Mouse (Mus musculus) hindbrain, postnatal 0 days (tissue): Measurements from ENCODE around the gene Grhpr. TPM values are rescaled to one million over a fixed set of nuclear protein-coding genes. Genes with fewer than 3 reads are reported as not detected.

Source experiments
- ATAC-seq: fragments of 200-750 bp; cut with Nextera tagmentation; 2 replicates; pipeline ENCODE4 v1.8.0; 2017; ENCODE audit warnings: mild to moderate bottlenecking, moderate TSS enrichment, moderate library complexity
- DNase-seq: peaks from one replicate; pipeline ENCODE4 v3.0.0-alpha.2; 2015; ENCODE audit warnings: low spot score
- H3K27ac ChIP-seq: fragments of 300-500 bp; sonication (generic); 2 replicates; pipeline ENCODE4 v1.5.1; 2014; ENCODE audit warnings: mild to moderate bottlenecking
- H3K27me3 ChIP-seq: fragments of 300-500 bp; sonication (generic); 2 replicates; pipeline ENCODE4 v1.6.1; 2014; ENCODE audit warnings: low read length, mixed read lengths; ENCODE audit not compliant: insufficient read depth
- H3K36me3 ChIP-seq: fragments of 300-500 bp; sonication (generic); 2 replicates; pipeline ENCODE4 v1.6.1; 2014; ENCODE audit warnings: low read length, mixed read lengths; ENCODE audit not compliant: insufficient read depth
- H3K4me1 ChIP-seq: fragments of 300-500 bp; sonication (generic); 2 replicates; pipeline ENCODE4 v1.6.1; 2014; ENCODE audit warnings: antibody characterized with exemption, low read length, mixed read lengths; ENCODE audit not compliant: insufficient read depth
- H3K4me2 ChIP-seq: fragments of 300-500 bp; sonication (generic); 2 replicates; pipeline ENCODE4 v1.6.1; 2014; ENCODE audit warnings: low read depth, mild to moderate bottlenecking, low read length, moderate library complexity, mixed read lengths
- H3K4me3 ChIP-seq: fragments of 300-500 bp; sonication (generic); 2 replicates; pipeline ENCODE4 v1.5.1; 2014; ENCODE audit warnings: low read length
- H3K9ac ChIP-seq: fragments of 300-500 bp; sonication (generic); replicated peaks from 2 replicates; pipeline ENCODE4 v1.6.1; 2014; ENCODE audit warnings: mild to moderate bottlenecking, low read length, moderate library complexity, mixed read lengths
- H3K9me3 ChIP-seq: fragments of 300-500 bp; sonication (generic); 2 replicates; pipeline ENCODE4 v1.6.1; 2016; ENCODE audit warnings: low read length, mixed read lengths
- CTCF ChIP-seq: IDR thresholded peaks from 2 replicates; pipeline ENCODE4 v1.5.1; 2016; ENCODE audit warnings: antibody characterized with exemption, control low read depth, low read depth
- WGBS: fragments of 180-500 bp; shearing (Covaris S2); extraction: QIAGEN DNeasy Blood & Tissue Kit; methylation state at CpG from one replicate; pipeline ENCODE4 v1.1.7; 2014; 5-methylcytosine and 5-hydroxymethylcytosine counted together
- polyA plus RNA-seq: library from polyadenylated mRNA; unstranded; fragments of >200 nt; fragmentation: Nextera tagmentation; extraction: Ambion mirVana; gene quantifications from 2 replicates; pipeline ENCODE4 v1.2.1, GENCODE M21; 2015
- total RNA-seq: library from RNA; depleted of rRNA; stranded (reverse); fragments of >200 nt; gene quantifications from 2 replicates; pipeline ENCODE4 v1.2.3, GENCODE M21; 2014

Grhpr gene
- total and polyA plus RNA-seq, 2 experiments from 2014 or later = 17.7 to 36.7 TPM

DNA sequence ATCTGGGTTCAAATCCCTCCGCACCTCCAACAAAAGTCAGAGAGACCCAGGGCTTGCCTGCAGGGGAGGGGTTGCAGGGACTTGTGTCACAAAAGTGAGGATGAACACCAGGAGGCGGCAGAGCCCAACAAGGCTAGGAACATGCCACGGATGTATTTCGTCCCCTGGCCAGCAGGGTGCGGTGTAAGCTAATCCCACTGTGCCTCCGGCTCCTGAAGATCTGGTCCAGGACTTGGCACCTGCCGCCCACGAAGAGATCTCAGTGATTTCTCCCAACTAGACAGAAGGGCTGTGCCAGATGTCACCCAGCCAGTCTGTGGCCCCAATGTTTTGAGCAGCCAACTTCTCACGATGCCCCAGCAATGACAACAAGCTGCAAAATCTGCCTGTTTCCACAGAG is 7.7 kb upstream of the Grhpr start:
- WGBS = 12% methylated on average over 9 of the region's 9 CpGs
- ATAC-seq = peak; percentile 81

GRCm38 (mm10) chr4:44973871-44974270 is 7.3 kb upstream of the Grhpr start:
- 0 out of 2 replicates have a peak overlapping the region, but pooled peaks have one; percentile 24 for H3K9ac ChIP-seq
- ATAC-seq (peak; percentile 44), DNase-seq (no peak)
- H3K27ac ChIP-seq = peak overlapping the region; percentile 26; the same call in 1 of the 2 replicates
- H3K4me1 ChIP-seq = peaks cover 3% of the 10 kb centered on the region
- H3K27me3 ChIP-seq = no peaks in the 10 kb centered on the region
- peak overlapping the region; percentile 35 for H3K4me2 ChIP-seq
- no peaks in the 10 kb centered on the region for H3K36me3 ChIP-seq
- H3K9me3 ChIP-seq = no peaks in the 10 kb centered on the region
- WGBS = 57% methylated on average over 13 of the region's 14 CpGs
- H3K4me3 ChIP-seq = no peak overlapping the region
- no peak for TF ChIP-seq CTCF

More for the DNA sequence above, 7.7 kb upstream of the Grhpr start:
- H3K9ac ChIP-seq = 0 out of 2 replicates have a peak overlapping the region, but pooled peaks have one; percentile 24
- H3K27me3 ChIP-seq = no peaks in the 10 kb centered on the region
- H3K27ac ChIP-seq = peak overlapping the region; percentile 26; the same call in 1 of the 2 replicates
- H3K9me3 ChIP-seq = no peaks in the 10 kb centered on the region
- peak overlapping the region; percentile 35 for H3K4me2 ChIP-seq
- peak; percentile 90 for DNase-seq
- no peaks in the 10 kb centered on the region for H3K36me3 ChIP-seq
- peak; percentile 96 for TF ChIP-seq CTCF
- peaks cover 3% of the 10 kb centered on the region for H3K4me1 ChIP-seq
- H3K4me3 ChIP-seq = no peak overlapping the region

DNA sequence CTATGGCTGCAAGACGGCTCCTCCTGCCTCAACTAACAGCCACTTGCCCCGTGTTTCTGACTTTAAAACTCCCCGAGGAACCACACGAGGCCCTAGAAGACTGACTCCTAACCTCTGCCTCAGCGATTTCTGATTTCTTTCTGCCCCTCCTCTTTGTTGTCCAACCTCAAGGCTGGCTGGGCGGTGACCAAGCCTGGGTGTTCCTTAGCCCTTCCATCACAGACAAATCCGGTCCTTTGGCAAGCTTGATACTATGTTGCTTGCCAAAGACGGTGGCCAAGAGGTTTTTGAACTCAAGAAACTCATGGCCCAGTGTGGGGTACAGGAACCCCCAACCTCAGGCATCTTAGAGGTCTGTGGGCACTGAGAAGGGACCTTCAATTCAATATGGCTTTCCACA is 6.9 kb upstream of the Grhpr start:
- Histone ChIP-seq H3K27ac (no peak overlapping the region), H3K4me1 (peaks cover 3% of the 10 kb centered on the region), H3K27me3 (no peaks in the 10 kb centered on the region), H3K4me3 (no peak overlapping the region), H3K4me2 (no peak overlapping the region), H3K9ac (no peak overlapping the region), H3K36me3 (no peaks in the 10 kb centered on the region), H3K9me3 (no peaks in the 10 kb centered on the region)
- ATAC-seq = no peak
- 72% methylated on average over 8 of the region's 8 CpGs for WGBS
- DNase-seq = no peak
- TF ChIP-seq CTCF = no peak

- no peaks in the 10 kb centered on the region for H3K9me3 ChIP-seq
- no peak overlapping the region for H3K27ac ChIP-seq
- no peak overlapping the region for H3K9ac ChIP-seq
- H3K4me2 ChIP-seq = no peak overlapping the region
- DNase-seq (no peak), ATAC-seq (no peak)
- H3K4me3 ChIP-seq = no peak overlapping the region
- peaks cover 3% of the 10 kb centered on the region for H3K4me1 ChIP-seq
- WGBS = 64% methylated on average over 6 of the region's 6 CpGs
- TF ChIP-seq CTCF = no peak
- H3K27me3 ChIP-seq = no peaks in the 10 kb centered on the region
- no peaks in the 10 kb centered on the region for H3K36me3 ChIP-seq
Observed at GRCm38 (mm10) chr4:44976026-44976615, 5.1 kb upstream of the Grhpr start.

DNA sequence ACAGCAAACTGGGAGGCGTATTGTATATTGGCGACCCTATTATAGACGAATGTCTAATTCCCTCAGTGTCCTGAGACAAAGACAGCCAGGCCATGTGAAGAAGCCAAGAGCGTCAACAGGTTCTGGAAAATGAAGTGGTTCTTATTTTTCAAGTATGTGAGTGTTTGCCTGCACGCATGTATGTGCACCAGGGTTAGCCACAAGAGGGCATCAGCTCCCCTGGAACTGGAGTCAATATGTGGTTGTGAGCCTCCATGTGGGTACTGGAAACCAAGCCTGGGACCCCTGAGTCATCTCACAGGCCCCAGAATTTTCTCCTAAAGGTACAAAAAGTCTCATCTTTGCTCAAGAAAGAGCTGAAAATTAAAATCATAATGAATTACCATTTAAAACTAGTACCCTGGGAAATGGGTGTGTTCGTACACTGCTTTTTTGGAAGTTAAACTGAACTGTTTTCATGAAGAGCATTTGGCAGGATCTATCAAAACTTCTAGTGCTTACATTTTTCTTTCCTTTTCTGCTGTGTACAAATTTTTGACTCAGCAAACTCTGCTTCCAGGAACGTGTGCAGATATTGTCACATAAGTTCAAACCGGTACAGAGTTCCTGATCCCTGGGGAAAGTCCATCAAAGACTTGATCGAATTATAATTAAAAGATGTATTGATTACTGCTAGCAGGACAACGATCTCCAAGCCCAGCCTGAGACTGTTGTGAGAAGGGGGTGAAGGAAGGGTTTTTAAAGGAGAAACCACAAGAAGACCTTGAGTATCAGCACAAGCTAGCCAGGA is 4.1 kb upstream of the Grhpr start:
- ATAC-seq (no peak), DNase-seq (no peak)
- no peak overlapping the region for H3K4me3 ChIP-seq
- no peak overlapping the region for H3K9ac ChIP-seq
- no peaks in the 10 kb centered on the region for H3K27me3 ChIP-seq
- H3K36me3 ChIP-seq = no peaks in the 10 kb centered on the region
- H3K9me3 ChIP-seq = no peaks in the 10 kb centered on the region
- peaks cover 3% of the 10 kb centered on the region for H3K4me1 ChIP-seq
- whole genome bisulfite sequencing = 91% methylated on average over 10 of the region's 10 CpGs
- no peak overlapping the region for H3K4me2 ChIP-seq
- H3K27ac ChIP-seq = no peak overlapping the region
- no peak for TF ChIP-seq CTCF

GRCm38 (mm10) chr4:44978175-44978574 is 3.0 kb upstream of the Grhpr start:
- DNase-seq (no peak), ATAC-seq (no peak)
- Histone ChIP-seq H3K4me3 (no peak overlapping the region), H3K36me3 (no peaks in the 10 kb centered on the region), H3K27ac (no peak overlapping the region), H3K4me2 (no peak overlapping the region), H3K9me3 (no peaks in the 10 kb centered on the region), H3K4me1 (peaks cover 3% of the 10 kb centered on the region), H3K27me3 (no peaks in the 10 kb centered on the region), H3K9ac (no peak overlapping the region)
- no peak for TF ChIP-seq CTCF
- 82% methylated on average over 5 of the region's 5 CpGs for whole genome bisulfite sequencing
